Mouse (Mus musculus) stomach, postnatal 0 days (tissue): Measurements from ENCODE around the gene Xpo5. TPM values are rescaled to one million over a fixed set of nuclear protein-coding genes. Genes with fewer than 3 reads are reported as not detected.

Source experiments
- ATAC-seq: fragments of 200-750 bp; cut with Nextera tagmentation; 2 replicates; pipeline ENCODE4 v1.8.0; 2017; ENCODE audit not compliant: low FRiP score, low TSS enrichment
- DNase-seq: peaks from one replicate; pipeline ENCODE4 v3.0.0-alpha.2; 2016; ENCODE audit warnings: low spot score
- H3K27ac ChIP-seq: fragments of 300-500 bp; sonication (generic); replicated peaks from 2 replicates; pipeline ENCODE4 v1.5.1; 2014; ENCODE audit warnings: mild to moderate bottlenecking, control low read depth
- H3K27me3 ChIP-seq: fragments of 300-500 bp; sonication (generic); 2 replicates; pipeline ENCODE4 v1.6.1; 2014; ENCODE audit warnings: low read length; ENCODE audit not compliant: control insufficient read depth, insufficient read depth
- H3K36me3 ChIP-seq: fragments of 300-500 bp; sonication (generic); 2 replicates; pipeline ENCODE4 v1.6.1; 2014; ENCODE audit warnings: low read length, mixed read lengths; ENCODE audit not compliant: control insufficient read depth, insufficient read depth
- H3K4me1 ChIP-seq: fragments of 300-500 bp; sonication (generic); replicated peaks from 2 replicates; pipeline ENCODE4 v1.6.1; 2014; ENCODE audit warnings: antibody characterized with exemption; ENCODE audit not compliant: control insufficient read depth, insufficient read depth
- H3K4me2 ChIP-seq: fragments of 300-500 bp; sonication (generic); replicated peaks from 2 replicates; pipeline ENCODE4 v1.6.1; 2014; ENCODE audit warnings: low read depth, mild to moderate bottlenecking, control low read depth, moderate library complexity
- H3K4me3 ChIP-seq: fragments of 300-500 bp; sonication (generic); 2 replicates; pipeline ENCODE4 v1.5.1; 2014; ENCODE audit warnings: low read depth, low read length, control low read depth
- H3K9ac ChIP-seq: fragments of 300-500 bp; sonication (generic); 2 replicates; pipeline ENCODE4 v1.6.1; 2014; ENCODE audit warnings: mild to moderate bottlenecking, low read length, control low read depth, mixed read lengths
- H3K9me3 ChIP-seq: fragments of 300-500 bp; sonication (generic); 2 replicates; pipeline ENCODE4 v1.6.1; 2016; ENCODE audit warnings: low read length; ENCODE audit not compliant: control insufficient read depth
- CTCF ChIP-seq: IDR thresholded peaks from 2 replicates; pipeline ENCODE4 v1.5.1; 2016; ENCODE audit warnings: antibody characterized with exemption, low read depth, mild to moderate bottlenecking, moderate library complexity
- EP300 ChIP-seq: optimal IDR thresholded peaks from 2 replicates; pipeline ENCODE3; 2016; ENCODE audit warnings: antibody characterized with exemption
- WGBS: fragments of 180-500 bp; shearing (Covaris S2); extraction: QIAGEN DNeasy Blood & Tissue Kit; methylation state at CpG from one replicate; pipeline ENCODE4 v1.1.7; 2014; 5-methylcytosine and 5-hydroxymethylcytosine counted together
- microRNA counts: library from miRNA; unstranded; fragments of <30 nt; microRNA quantifications from one replicate; lab custom pipeline; 2015
- microRNA-seq: library from miRNA; unstranded; fragments of <30 nt; microRNA quantifications from one replicate; pipeline ENCODE4, GENCODE M21; 2016
- polyA plus RNA-seq: library from polyadenylated mRNA; unstranded; fragments of >200 nt; fragmentation: Nextera tagmentation; extraction: Ambion mirVana; gene quantifications from 2 replicates; pipeline ENCODE4 v1.2.1, GENCODE M21; 2015

Gene Xpo5
- polyA plus RNA-seq, 1 experiment from 2014 or later, result 11.5 TPM

GRCm38 (mm10) chr17:46283911-46284310 is 81.3 kb downstream of the Xpo5 start:
- no peak for TF ChIP-seq EP300
- no peak for TF ChIP-seq CTCF
- DNase-seq, result no peak
- no peak for ATAC-seq
- Histone ChIP-seq H3K9me3 (no peaks in the 10 kb centered on the region), H3K9ac (no peak overlapping the region), H3K36me3 (0 out of 2 replicates have a peak, but pooled peaks cover 3% of the 10 kb centered on the region), H3K27me3 (no peaks in the 10 kb centered on the region), H3K27ac (no peak overlapping the region), H3K4me3 (no peak overlapping the region), H3K4me2 (no peak overlapping the region), H3K4me1 (0 out of 2 replicates have a peak, but pooled peaks cover 2% of the 10 kb centered on the region)
- 83% methylated on average over 8 of the region's 8 CpGs for WGBS

GRCm38 (mm10) chr17:46284653-46285052 is 82.1 kb downstream of the Xpo5 start:
- DNase-seq, result no peak
- Histone ChIP-seq H3K4me2 (no peak overlapping the region), H3K27ac (no peak overlapping the region), H3K4me3 (no peak overlapping the region), H3K36me3 (0 out of 2 replicates have a peak, but pooled peaks cover 3% of the 10 kb centered on the region), H3K9ac (no peak overlapping the region), H3K27me3 (no peaks in the 10 kb centered on the region), H3K9me3 (no peaks in the 10 kb centered on the region), H3K4me1 (0 out of 2 replicates have a peak, but pooled peaks cover 2% of the 10 kb centered on the region)
- ATAC-seq, result no peak
- TF ChIP-seq CTCF (no peak), EP300 (no peak)
- 57% methylated on average over 7 of the region's 7 CpGs for WGBS

GRCm38 (mm10) chr17:46285407-46285806 is 82.8 kb downstream of the Xpo5 start:
- 0 out of 2 replicates have a peak, but pooled peaks cover 2% of the 10 kb centered on the region for H3K4me1 ChIP-seq
- no peaks in the 10 kb centered on the region for H3K36me3 ChIP-seq
- ATAC-seq (no peak), DNase-seq (no peak)
- 34% methylated on average over 6 of the region's 6 CpGs for WGBS
- H3K27me3 ChIP-seq, result no peaks in the 10 kb centered on the region
- H3K9me3 ChIP-seq, result no peaks in the 10 kb centered on the region
- no peak overlapping the region for H3K9ac ChIP-seq
- no peak for TF ChIP-seq EP300
- no peak for TF ChIP-seq CTCF
- no peak overlapping the region for H3K4me2 ChIP-seq
- H3K27ac ChIP-seq, result no peak overlapping the region
- H3K4me3 ChIP-seq, result no peak overlapping the region

GRCm38 (mm10) chr17:46287678-46288095 is 85.1 kb downstream of the Xpo5 start:
- DNase-seq, result peak; percentile 33
- 0 out of 2 replicates have a peak, but pooled peaks cover 2% of the 10 kb centered on the region for H3K4me1 ChIP-seq
- no peaks in the 10 kb centered on the region for H3K36me3 ChIP-seq
- WGBS, result 49% methylated on average over 11 of the region's 11 CpGs
- TF ChIP-seq CTCF (no peak), EP300 (no peak)
- no peak overlapping the region for H3K4me3 ChIP-seq
- H3K4me2 ChIP-seq, result no peak overlapping the region
- ATAC-seq, result peak; percentile 36; the same call in 1 of the 2 replicates
- H3K9ac ChIP-seq, result no peak overlapping the region
- H3K27me3 ChIP-seq, result no peaks in the 10 kb centered on the region
- no peaks in the 10 kb centered on the region for H3K9me3 ChIP-seq
- H3K27ac ChIP-seq, result no peak overlapping the region

MicroRNAs encoded within 50 kb of the gene (microRNA counts, 519-probe panel; counts per million panel counts)
- microRNA mmu-miR-693-3p (lab: Ali Mortazavi, UCI), result not detected
- not detected for microRNA mmu-miR-693-5p (lab: Ali Mortazavi, UCI)

Small RNA genes within 50 kb of the gene (microRNA-seq; reads per million reads assigned to microRNA genes)
- not detected for gene Mir693

Other genes with a start within 250 kb of the Xpo5 start
- 2.4 and 3.1 TPM in 2 replicates for gene Vegfa, start 170.4 kb upstream of the Xpo5 start, polyA plus RNA-seq
- gene Mrps18a, start 91.8 kb upstream of the Xpo5 start, polyA plus RNA-seq, result 94.9 and 99.0 TPM in 2 replicates
- gene Rsph9, start 58.6 kb upstream of the Xpo5 start, polyA plus RNA-seq, result 13.1 and 13.6 TPM in 2 replicates
- 35.5 and 35.8 TPM in 2 replicates for gene Mad2l1bp, start 49.2 kb upstream of the Xpo5 start, polyA plus RNA-seq
- 21.2 and 21.6 TPM in 2 replicates for gene Gtpbp2, start 41.8 kb upstream of the Xpo5 start, polyA plus RNA-seq
- 7.5 and 8.0 TPM in 2 replicates for gene Polh, start 137 bp upstream of the Xpo5 start, polyA plus RNA-seq
- 47.7 and 48.0 TPM in 2 replicates for gene Polr1c, start 45.3 kb downstream of the Xpo5 start, polyA plus RNA-seq
- 119 and 125 TPM in 2 replicates for gene Yipf3, start 45.3 kb downstream of the Xpo5 start, polyA plus RNA-seq
- 0.73 and 0.79 TPM in 2 replicates for gene Lrrc73, start 50.7 kb downstream of the Xpo5 start, polyA plus RNA-seq
- 13.5 and 17.7 TPM in 2 replicates for gene Tjap1, start 80.2 kb downstream of the Xpo5 start, polyA plus RNA-seq
- gene Dlk2, start 94.6 kb downstream of the Xpo5 start, polyA plus RNA-seq, result 8.9 and 10.8 TPM in 2 replicates
- gene Abcc10, start 125.6 kb downstream of the Xpo5 start, polyA plus RNA-seq, result 3.5 and 4.3 TPM in 2 replicates
- gene Zfp318, start 180.9 kb downstream of the Xpo5 start, polyA plus RNA-seq, result 2.9 and 3.5 TPM in 2 replicates
- 0.23 and 0.24 TPM in 2 replicates for gene Crip3, start 226.1 kb downstream of the Xpo5 start, polyA plus RNA-seq
- not detected in 2 replicates for gene Slc22a7, start 235.7 kb downstream of the Xpo5 start, polyA plus RNA-seq